Mouse (Mus musculus): ENCODE data around the gene Slc15a5.
"Not testable (repeated sequence)": the region's sequence is repeated elsewhere in the genome, so short reads cannot be mapped to it uniquely, and the experiment has no call there.

Slc15a5 gene

GRCm38 (mm10) chr6:138079816-138080215 lies at the start of gene Slc15a5:
Gene Slc15a5, minus strand, starts transcription at chr6:138079916.
- DNase-seq (ENCODE audit: low spot score in 2 of 2), result no peak

GRCm38 (mm10) chr6:138128392-138129335 lies 48.9 kb upstream of the Slc15a5 start:
- no peak for DNase-seq (ENCODE audit: low spot score in 2 of 2)

GRCm38 (mm10) chr6:138117496-138117895 lies 37.8 kb upstream of the Slc15a5 start:
- no peak for DNase-seq (ENCODE audit: low spot score in 2 of 2)

- no peak for DNase-seq (ENCODE audit: low spot score in 2 of 2)
Observed at GRCm38 (mm10) chr6:138104559-138104958, 24.8 kb upstream of the Slc15a5 start.

- DNase-seq (ENCODE audit: low spot score in 2 of 2), result no peak
Observed at GRCm38 (mm10) chr6:138102940-138103339, 23.2 kb upstream of the Slc15a5 start.

- DNase-seq (ENCODE audit: low spot score in 2 of 2), result no peak
Observed at GRCm38 (mm10) chr6:138101843-138102242, 22.1 kb upstream of the Slc15a5 start.

- no peak for DNase-seq (ENCODE audit: low spot score in 2 of 2)
Observed at GRCm38 (mm10) chr6:138099646-138100045, 19.9 kb upstream of the Slc15a5 start.

GRCm38 (mm10) chr6:138095060-138095459 lies 15.3 kb upstream of the Slc15a5 start:
- DNase-seq (ENCODE audit: low spot score in 2 of 2), result no peak

- DNase-seq (ENCODE audit: low spot score in 2 of 2), result no peak
Observed at GRCm38 (mm10) chr6:138092432-138092831, 12.7 kb upstream of the Slc15a5 start.

- no peak for DNase-seq (ENCODE audit: low spot score in 2 of 2)
Observed at GRCm38 (mm10) chr6:138089084-138089483, 9.4 kb upstream of the Slc15a5 start.

- DNase-seq (ENCODE audit: low spot score in 2 of 2), result not testable (repeated sequence)
Observed at GRCm38 (mm10) chr6:138086421-138086820, 6.7 kb upstream of the Slc15a5 start.

GRCm38 (mm10) chr6:138080778-138081549 lies 1.2 kb upstream of the Slc15a5 start:
- DNase-seq (ENCODE audit: low spot score in 2 of 2), result no peak

- DNase-seq (ENCODE audit: low spot score in 2 of 2), result no peak
Observed at GRCm38 (mm10) chr6:138077681-138078439, 1.9 kb downstream of the Slc15a5 start.

- DNase-seq (ENCODE audit: low spot score in 2 of 2), result no peak
Observed at GRCm38 (mm10) chr6:138075723-138076122, 4.0 kb downstream of the Slc15a5 start.

GRCm38 (mm10) chr6:138073540-138073939 lies 6.2 kb downstream of the Slc15a5 start:
- DNase-seq (ENCODE audit: low spot score in 2 of 2), result no peak

- DNase-seq (ENCODE audit: low spot score in 2 of 2), result no peak
Observed at GRCm38 (mm10) chr6:138072963-138073339, 6.8 kb downstream of the Slc15a5 start.

GRCm38 (mm10) chr6:138072110-138072962 lies 7.4 kb downstream of the Slc15a5 start:
- DNase-seq (ENCODE audit: low spot score in 2 of 2), result no peak

- DNase-seq (ENCODE audit: low spot score in 2 of 2), result no peak
Observed at GRCm38 (mm10) chr6:138071505-138072107, 8.1 kb downstream of the Slc15a5 start.

- no peak for DNase-seq (ENCODE audit: low spot score in 2 of 2)
Observed at GRCm38 (mm10) chr6:138070720-138071504, 8.8 kb downstream of the Slc15a5 start.

- DNase-seq (ENCODE audit: low spot score in 2 of 2), result peak in 1 of 2 experiments; percentile 10
Observed at GRCm38 (mm10) chr6:138069921-138070320, 9.8 kb downstream of the Slc15a5 start.
